Mouse (Mus musculus) limb, embryonic 13.5 days (tissue): ENCODE data around the gene Set. TPM values are rescaled to one million over a fixed set of nuclear protein-coding genes. Genes with fewer than 3 reads are reported as not detected.
"Not testable (repeated sequence)": the region's sequence is repeated elsewhere in the genome, so short reads cannot be mapped to it uniquely, and the experiment has no call there.

Source experiments
- ATAC-seq: fragments of 200-750 bp; cut with Nextera tagmentation; 2 replicates; pipeline ENCODE4 v1.8.0; 2017; ENCODE audit warnings: low read depth, moderate number of reproducible peaks, moderate TSS enrichment; ENCODE audit not compliant: low FRiP score
- H3K27ac ChIP-seq: fragments of 300-500 bp; sonication (generic); 2 replicates; pipeline ENCODE4 v1.5.1; 2015; ENCODE audit warnings: inconsistent platforms, mild to moderate bottlenecking, moderate library complexity
- H3K27me3 ChIP-seq: fragments of 300-500 bp; sonication (generic); 2 replicates; pipeline ENCODE4 v1.6.1; 2015; ENCODE audit warnings: mild to moderate bottlenecking, inconsistent platforms
- H3K36me3 ChIP-seq: fragments of 300-500 bp; sonication (generic); 2 replicates; pipeline ENCODE4 v1.6.1; 2015; ENCODE audit warnings: inconsistent platforms, mild to moderate bottlenecking, moderate library complexity
- H3K4me1 ChIP-seq: fragments of 300-500 bp; sonication (generic); 2 replicates; pipeline ENCODE4 v1.6.1; 2015; ENCODE audit warnings: inconsistent platforms
- H3K4me2 ChIP-seq: fragments of 300-500 bp; sonication (generic); replicated peaks from 2 replicates; pipeline ENCODE4 v1.6.1; 2015; ENCODE audit warnings: inconsistent platforms, mild to moderate bottlenecking, moderate library complexity
- H3K4me3 ChIP-seq: fragments of 300-500 bp; sonication (generic); 2 replicates; pipeline ENCODE4 v1.5.1; 2015; ENCODE audit warnings: moderate library complexity, mild to moderate bottlenecking, inconsistent platforms
- H3K9ac ChIP-seq: fragments of 300-500 bp; sonication (generic); 2 replicates; pipeline ENCODE4 v1.6.1; 2015; ENCODE audit warnings: mild to moderate bottlenecking, inconsistent platforms
- H3K9me3 ChIP-seq: fragments of 300-500 bp; sonication (generic); 2 replicates; pipeline ENCODE4 v1.6.1; 2016; ENCODE audit warnings: inconsistent platforms
- WGBS: fragments of 180-500 bp; shearing (Covaris S2); methylation state at CpG from one replicate; pipeline ENCODE4 v1.1.7; 2015; 5-methylcytosine and 5-hydroxymethylcytosine counted together
- polyA plus RNA-seq: library from polyadenylated mRNA; unstranded; fragments of >200 nt; fragmentation: Nextera tagmentation; extraction: Ambion mirVana; gene quantifications from 2 replicates; pipeline ENCODE4 v1.2.1, GENCODE M21; 2015

Set gene
- polyA plus RNA-seq, 1 experiment from 2014 or later: 514 TPM

DNA sequence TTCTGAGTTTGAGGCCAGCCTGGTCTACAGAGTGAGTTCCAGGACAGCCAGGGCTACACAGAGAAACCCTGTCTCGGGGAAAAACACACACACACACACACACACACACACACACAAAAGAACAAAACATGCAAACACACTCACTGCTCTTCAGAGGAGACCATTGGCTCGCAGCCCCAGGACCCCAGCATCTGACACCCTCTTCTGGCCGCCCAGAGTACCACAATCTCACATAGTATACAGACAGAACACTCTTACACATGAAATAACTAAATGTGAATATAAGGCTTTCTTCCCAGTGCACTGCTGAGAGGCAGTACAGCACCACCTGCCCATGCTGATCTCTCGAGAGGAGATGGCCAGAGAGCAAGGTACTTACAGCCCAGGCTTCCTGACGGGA, 12.6 kb upstream of the Set start:
- no peak for ATAC-seq
- H3K4me1 ChIP-seq: peaks cover 16% of the 10 kb centered on the region; the same call in 1 of the 2 replicates
- no peak overlapping the region for H3K4me2 ChIP-seq
- WGBS: 85% methylated on average over 5 of the region's 5 CpGs
- H3K27me3 ChIP-seq: no peaks in the 10 kb centered on the region
- no peak overlapping the region for H3K27ac ChIP-seq
- no peak overlapping the region for H3K9ac ChIP-seq
- H3K4me3 ChIP-seq: no peak overlapping the region
- H3K9me3 ChIP-seq: no peaks in the 10 kb centered on the region
- peaks cover 16% of the 10 kb centered on the region for H3K36me3 ChIP-seq

DNA sequence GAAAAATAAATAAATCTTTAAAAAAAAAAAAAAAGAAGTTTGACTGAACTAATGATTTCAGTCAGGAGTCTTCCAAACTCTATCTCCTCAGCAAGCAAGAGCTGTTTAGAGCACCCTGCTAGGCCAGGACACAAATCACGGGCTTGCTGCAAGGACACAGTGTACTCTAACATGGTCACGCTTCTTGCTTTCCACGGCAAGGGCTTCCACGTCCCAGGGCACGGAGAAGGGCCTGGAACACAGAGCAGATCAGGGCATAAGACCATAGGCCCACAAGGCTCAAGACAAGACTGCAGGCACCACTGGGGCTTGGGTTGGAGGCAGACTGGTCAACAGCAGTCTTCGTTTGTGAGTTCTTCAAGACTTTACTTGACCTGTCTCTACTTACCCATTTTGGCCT, 10.1 kb upstream of the Set start:
- Histone ChIP-seq H3K9me3 (no peaks in the 10 kb centered on the region), H3K4me2 (0 out of 2 replicates have a peak overlapping the region, but pooled peaks have one; percentile 71), H3K4me1 (peaks cover 16% of the 10 kb centered on the region; the same call in 1 of the 2 replicates), H3K36me3 (peaks cover 16% of the 10 kb centered on the region), H3K27ac (no peak overlapping the region), H3K4me3 (no peak overlapping the region), H3K9ac (no peak overlapping the region), H3K27me3 (no peaks in the 10 kb centered on the region)
- 99% methylated on average over 6 of the region's 6 CpGs for WGBS
- ATAC-seq: no peak

DNA sequence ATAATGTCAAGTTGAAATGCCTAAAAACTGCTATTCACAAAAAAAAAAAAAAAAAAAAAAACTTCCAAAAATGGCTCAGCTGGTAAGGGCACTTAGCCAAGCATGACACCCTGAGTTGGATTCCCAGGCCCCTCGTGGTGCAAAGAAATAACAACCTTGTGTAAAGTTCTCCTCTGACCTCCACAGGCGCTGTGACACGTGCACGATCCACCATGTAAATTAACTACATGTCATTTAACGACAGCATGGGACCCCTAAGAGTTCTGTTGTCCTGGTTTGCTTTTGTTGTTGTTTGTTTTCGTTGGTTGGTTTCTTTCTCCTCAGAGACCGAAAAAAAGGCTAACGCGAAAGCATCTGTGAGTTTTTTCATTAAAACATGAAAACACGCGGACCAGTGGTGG, 9.1 kb upstream of the Set start:
- H3K9ac ChIP-seq: peak overlapping the region; percentile 73
- H3K4me1 ChIP-seq: peaks cover 11% of the 10 kb centered on the region; the same call in 1 of the 2 replicates
- WGBS: 59% methylated on average over 11 of the region's 11 CpGs
- H3K9me3 ChIP-seq: no peaks in the 10 kb centered on the region
- H3K36me3 ChIP-seq: peaks cover 16% of the 10 kb centered on the region
- H3K27me3 ChIP-seq: no peaks in the 10 kb centered on the region
- no peak for ATAC-seq
- peak overlapping the region; percentile 79 for H3K4me3 ChIP-seq
- H3K27ac ChIP-seq: peak overlapping the region; percentile 77; the same call in 1 of the 2 replicates
- H3K4me2 ChIP-seq: peak overlapping the region; percentile 71

DNA sequence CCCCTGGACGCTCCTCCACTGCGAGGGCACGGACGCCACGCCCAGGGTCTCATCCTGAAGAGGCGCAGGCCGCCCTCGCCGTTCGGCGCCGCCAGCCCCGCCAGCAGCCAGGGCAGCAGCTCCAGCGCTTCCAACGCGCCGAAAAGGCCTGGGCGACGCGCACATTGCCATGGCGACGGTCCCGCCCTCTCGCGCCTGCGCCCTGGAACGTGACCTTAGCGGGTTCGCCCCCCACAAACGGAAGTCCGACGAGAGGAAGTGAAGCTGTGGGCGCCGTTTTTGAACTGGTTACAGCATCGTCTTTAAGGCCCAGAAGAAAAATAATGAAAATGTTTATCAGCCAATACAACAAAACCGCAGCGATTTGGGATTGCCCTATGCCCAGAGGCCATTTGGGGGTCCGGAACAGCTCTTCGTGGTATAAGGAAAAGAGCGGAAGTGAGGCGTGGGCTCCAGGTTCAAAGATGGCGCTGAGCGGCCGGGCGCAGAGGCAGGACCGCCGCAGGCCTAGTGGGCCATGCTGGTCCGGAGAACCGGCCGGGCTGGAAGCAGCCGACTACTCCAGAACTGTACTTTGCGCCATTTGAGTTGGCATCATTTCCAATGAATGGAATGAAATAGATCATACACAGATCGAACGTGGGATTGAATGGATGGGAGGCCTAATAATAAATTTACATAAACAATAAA, 8.3 kb upstream of the Set start, which contains the start of gene Wdr34:
Gene Wdr34 (minus strand): TSS at position 183 of the 690 bp plus-strand sequence.
- ATAC-seq: peak; percentile 94
- peaks cover 16% of the 10 kb centered on the region for H3K36me3 ChIP-seq
- peak within 1 kb of the TSS; percentile 73 for H3K9ac ChIP-seq
- H3K4me1 ChIP-seq: peaks cover 11% of the 10 kb centered on the region; the same call in 1 of the 2 replicates
- H3K27me3 ChIP-seq: no peaks in the 10 kb centered on the region
- peak within 1 kb of the TSS; percentile 79 for H3K4me3 ChIP-seq
- H3K4me2 ChIP-seq: peak within 1 kb of the TSS; percentile 71
- H3K27ac ChIP-seq: peak within 1 kb of the TSS; percentile 77
- WGBS: 2% methylated on average over 54 of the region's 54 CpGs
- H3K9me3 ChIP-seq: no peaks in the 10 kb centered on the region

GRCm38 (mm10) chr2:30049831-30050230, 7.3 kb upstream of the Set start:
- H3K4me2 ChIP-seq: 0 out of 2 replicates have a peak overlapping the region, but pooled peaks have one; percentile 71
- WGBS: 84% methylated on average over 3 of the region's 3 CpGs
- no peak for ATAC-seq
- H3K27ac ChIP-seq: no peak overlapping the region
- peaks cover 11% of the 10 kb centered on the region; the same call in 1 of the 2 replicates for H3K4me1 ChIP-seq
- H3K4me3 ChIP-seq: no peak overlapping the region
- peaks cover 13% of the 10 kb centered on the region for H3K36me3 ChIP-seq
- H3K9ac ChIP-seq: no peak overlapping the region
- no peaks in the 10 kb centered on the region for H3K27me3 ChIP-seq
- no peaks in the 10 kb centered on the region for H3K9me3 ChIP-seq

- no peak for ATAC-seq
- no peaks in the 10 kb centered on the region for H3K36me3 ChIP-seq
- no peaks in the 10 kb centered on the region for H3K9me3 ChIP-seq
- H3K4me2 ChIP-seq: no peak overlapping the region
- H3K9ac ChIP-seq: no peak overlapping the region
- no peak overlapping the region for H3K27ac ChIP-seq
- H3K4me1 ChIP-seq: peaks cover 13% of the 10 kb centered on the region; the same call in 1 of the 2 replicates
- no peak overlapping the region for H3K4me3 ChIP-seq
- H3K27me3 ChIP-seq: no peaks in the 10 kb centered on the region
- WGBS: 52% methylated on average over 6 of the region's 6 CpGs
These were observed 5.0 kb upstream of the Set start for GRCm38 (mm10) chr2:30051992-30052761.

GRCm38 (mm10) chr2:30055310-30055709, 1.9 kb upstream of the Set start:
- not testable (repeated sequence) for H3K4me2 ChIP-seq, H3K27me3 ChIP-seq, H3K4me1 ChIP-seq, H3K9me3 ChIP-seq, H3K36me3 ChIP-seq, ATAC-seq, H3K9ac ChIP-seq, H3K4me3 ChIP-seq, H3K27ac ChIP-seq
- 94% methylated on average over 3 of the region's 3 CpGs for WGBS

GRCm38 (mm10) chr2:30056736-30057135, 442 bp upstream of the Set start:
- peaks cover 12% of the 10 kb centered on the region for H3K4me1 ChIP-seq
- no peaks in the 10 kb centered on the region for H3K27me3 ChIP-seq
- H3K9ac ChIP-seq: no peak overlapping the region
- no peak for ATAC-seq
- H3K4me3 ChIP-seq: no peak overlapping the region
- no peaks in the 10 kb centered on the region for H3K36me3 ChIP-seq
- H3K4me2 ChIP-seq: no peak overlapping the region
- no peaks in the 10 kb centered on the region for H3K9me3 ChIP-seq
- 80% methylated on average over 3 of the region's 3 CpGs for WGBS
- H3K27ac ChIP-seq: no peak overlapping the region

DNA sequence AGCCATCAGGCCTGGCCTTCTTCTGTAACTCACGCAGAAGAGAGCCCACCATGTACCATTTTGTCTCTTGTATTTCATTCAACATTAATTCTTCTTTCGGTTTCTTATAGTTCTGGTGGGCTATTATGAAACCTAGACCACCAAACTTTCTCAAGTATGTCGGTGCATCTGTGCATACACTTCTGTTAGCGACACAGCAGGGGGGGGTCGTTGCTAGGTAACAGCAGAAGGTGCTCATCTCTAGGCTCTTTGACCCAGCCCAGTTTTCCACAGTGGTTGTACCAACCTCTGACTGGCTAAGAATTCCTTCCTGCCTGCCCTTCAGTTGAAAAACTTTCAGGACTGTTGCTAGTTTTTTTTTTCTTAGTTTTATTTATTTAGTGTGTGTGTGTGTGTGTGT, 1.2 kb downstream of the Set start:
- H3K9ac ChIP-seq: no peak overlapping the region
- ATAC-seq: no peak
- WGBS: 57% methylated on average over 5 of the region's 5 CpGs
- H3K36me3 ChIP-seq: no peaks in the 10 kb centered on the region
- H3K9me3 ChIP-seq: no peaks in the 10 kb centered on the region
- no peak overlapping the region for H3K27ac ChIP-seq
- no peak overlapping the region for H3K4me3 ChIP-seq
- no peak overlapping the region for H3K4me2 ChIP-seq
- no peaks in the 10 kb centered on the region for H3K27me3 ChIP-seq
- peaks cover 17% of the 10 kb centered on the region for H3K4me1 ChIP-seq

DNA sequence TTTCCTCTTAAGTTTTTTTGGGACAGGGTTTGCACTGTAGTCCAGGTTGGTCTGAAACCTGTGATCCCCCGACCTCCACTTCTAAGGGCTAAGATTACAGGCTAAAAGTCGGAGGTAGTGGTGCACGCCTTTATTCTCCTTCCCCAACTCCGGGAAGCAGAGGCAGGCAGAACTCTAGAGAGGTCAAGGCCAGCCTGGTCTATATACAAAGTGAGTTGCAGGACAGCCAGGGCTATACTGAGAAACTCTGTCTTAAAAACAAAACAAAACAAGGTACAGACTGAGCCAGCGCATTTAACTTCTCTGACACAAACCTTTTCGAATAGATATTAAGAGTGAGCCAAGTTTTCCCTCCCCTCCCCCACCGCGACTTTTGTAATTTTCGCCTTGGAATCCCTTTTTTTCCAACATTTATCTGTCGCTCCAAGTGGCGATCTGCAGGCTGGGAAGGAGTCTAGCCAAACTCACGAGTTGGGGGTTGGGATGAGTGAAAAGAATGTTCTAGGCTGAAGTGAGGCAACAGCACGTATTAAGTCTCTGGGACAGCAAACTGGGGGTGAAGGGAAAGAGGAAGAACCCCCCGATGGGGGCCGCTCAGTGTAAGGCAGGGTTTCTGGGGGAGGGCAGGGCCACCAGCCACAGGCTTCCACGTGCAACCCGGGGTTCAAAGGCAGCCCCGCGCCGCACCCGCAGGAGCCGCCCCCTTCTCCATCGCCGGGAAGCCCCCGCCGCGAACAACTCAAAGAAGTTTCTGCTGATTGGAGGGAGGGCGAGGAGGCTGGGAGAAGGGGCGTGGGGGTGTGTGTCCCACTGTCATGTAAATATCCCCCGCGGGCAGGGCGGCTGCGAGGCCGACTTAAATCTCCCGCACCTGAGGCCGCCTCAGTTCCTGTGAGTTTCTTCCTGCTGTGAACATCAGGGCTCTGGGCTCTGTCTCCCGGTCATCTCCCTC, 4.3 kb downstream of the Set start:
- Histone ChIP-seq H3K36me3 (no peaks in the 10 kb centered on the region), H3K4me1 (peaks cover 40% of the 10 kb centered on the region), H3K27ac (peak overlapping the region; percentile 96), H3K4me3 (peak overlapping the region; percentile 64), H3K4me2 (peak overlapping the region; percentile 89), H3K9ac (peak overlapping the region; percentile 81), H3K9me3 (no peaks in the 10 kb centered on the region), H3K27me3 (no peaks in the 10 kb centered on the region)
- WGBS: 8% methylated on average over 37 of the region's 37 CpGs
- ATAC-seq: peak; percentile 2; the same call in 1 of the 2 replicates

DNA sequence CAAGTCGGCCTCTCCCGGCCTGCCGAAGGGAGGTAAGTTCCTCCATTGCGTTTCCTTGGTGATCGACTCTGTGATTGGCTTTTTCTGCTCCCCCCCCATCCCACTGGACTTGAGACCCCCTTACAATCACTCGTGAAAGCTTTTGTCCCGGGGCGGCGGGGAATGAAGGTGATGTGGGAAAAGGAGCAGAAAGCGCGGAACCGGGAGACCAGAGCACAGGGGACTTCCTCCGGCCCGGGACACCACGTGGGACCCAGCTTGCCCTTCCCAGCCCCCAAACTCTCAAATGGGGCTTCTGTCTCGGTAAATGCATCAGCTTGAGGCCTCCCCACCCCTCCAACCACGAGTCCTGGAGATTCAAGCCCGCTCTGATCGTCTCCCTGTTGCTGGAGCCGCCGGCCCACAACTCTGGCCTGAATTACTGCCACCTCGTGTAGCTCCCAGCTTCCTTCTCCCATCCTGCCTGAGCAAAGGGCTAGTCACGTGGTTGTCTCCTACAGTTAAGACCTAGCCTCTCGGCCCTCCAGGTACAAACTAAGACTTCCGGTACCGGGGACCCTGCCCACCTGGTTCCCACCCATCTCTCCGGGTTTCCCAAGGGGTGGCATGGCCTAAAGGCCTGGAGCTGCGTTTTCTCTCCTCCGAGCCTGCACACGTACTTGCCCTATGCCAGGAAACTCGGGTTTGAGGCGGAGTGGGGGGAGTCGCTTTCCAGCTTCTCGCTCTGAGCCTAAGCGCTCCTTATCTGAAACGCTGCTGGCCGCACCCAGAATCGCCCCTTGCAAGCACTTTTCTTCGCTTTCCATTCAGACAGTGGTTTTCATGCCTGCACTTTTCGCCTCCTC, 5.3 kb downstream of the Set start:
- H3K9ac ChIP-seq: peak overlapping the region; percentile 81
- H3K36me3 ChIP-seq: no peaks in the 10 kb centered on the region
- under 1% methylated on average over 40 of the region's 40 CpGs for WGBS
- peak overlapping the region; percentile 89 for H3K4me2 ChIP-seq
- peak; percentile 37 for ATAC-seq
- no peaks in the 10 kb centered on the region for H3K27me3 ChIP-seq
- H3K9me3 ChIP-seq: no peaks in the 10 kb centered on the region
- H3K27ac ChIP-seq: peak overlapping the region; percentile 96
- peak overlapping the region; percentile 64 for H3K4me3 ChIP-seq
- peaks cover 35% of the 10 kb centered on the region for H3K4me1 ChIP-seq
